Mouse (Mus musculus) c-Kit-positive CD71-positive TER-119-positive erythroid progenitor cells, embryonic 14.5 days (primary cell): ENCODE data around the gene Gpatch2.

ENCODE experiments used
- DNase-seq: peaks from one replicate; pipeline ENCODE4 v3.0.0-alpha.2; 2013; ENCODE audit warnings: low spot score

The Gpatch2 gene

DNA sequence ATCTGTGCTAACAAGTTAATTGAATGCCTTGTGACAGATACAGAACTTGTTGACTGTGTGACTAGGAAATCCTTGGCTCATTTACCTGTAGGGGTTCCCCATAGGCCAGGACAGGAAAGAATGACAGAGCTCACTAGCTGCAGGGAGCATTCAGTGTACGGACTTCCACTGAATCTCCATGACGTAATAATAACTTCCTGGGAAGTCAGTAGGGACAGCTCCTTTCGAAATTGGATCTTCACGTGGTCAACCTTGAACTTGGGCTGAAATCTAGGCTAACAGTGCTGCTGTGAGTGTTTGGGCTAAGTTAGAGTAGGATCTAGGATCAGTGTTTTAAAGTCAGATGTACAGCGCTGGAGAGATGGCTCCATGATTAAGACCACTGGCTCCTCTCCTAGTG is 29.4 kb downstream of the Gpatch2 start:
- DNase-seq, result no peak

GRCm38 (mm10) chr1:187250741-187251262 is 35.5 kb downstream of the Gpatch2 start:
- DNase-seq, result no peak

DNA sequence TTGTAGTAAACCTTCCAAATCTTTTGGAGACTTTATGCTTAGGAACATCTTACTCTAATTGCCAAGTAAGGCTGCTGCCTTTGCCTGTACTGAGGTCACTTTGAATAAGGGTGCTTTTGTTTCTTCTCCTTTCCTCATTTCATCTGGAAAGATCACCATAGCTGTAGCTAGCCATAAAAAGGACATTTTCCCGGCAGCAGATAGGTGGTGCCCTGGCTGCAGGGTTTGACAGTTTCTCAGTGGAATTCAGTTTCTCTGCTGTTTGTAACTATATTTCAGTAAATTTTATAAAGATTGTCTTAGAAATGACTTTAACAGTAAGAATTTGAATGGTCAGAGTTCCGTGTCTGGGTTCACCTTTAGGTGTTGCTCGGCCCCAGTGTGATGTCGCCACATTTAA is 43.4 kb downstream of the Gpatch2 start:
- DNase-seq, result no peak

DNA sequence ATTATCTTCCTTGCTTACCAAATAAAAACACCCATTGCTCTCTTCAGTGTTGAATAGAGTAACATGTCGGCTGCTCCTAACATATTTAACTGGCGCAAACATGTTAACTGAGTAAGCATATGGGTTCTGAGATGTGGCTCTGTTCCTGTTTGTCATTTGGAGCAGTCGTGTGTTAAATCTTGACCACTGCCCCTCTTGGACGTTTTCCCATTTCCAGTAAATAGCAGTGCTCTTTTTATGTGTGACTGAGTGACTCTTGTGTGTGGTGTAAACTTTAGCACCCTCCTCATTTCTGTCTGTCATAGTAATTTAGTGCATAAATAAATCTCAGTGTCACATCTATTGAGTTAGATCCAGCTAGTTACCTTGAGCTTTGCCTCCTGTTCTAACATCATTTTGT is 52.3 kb downstream of the Gpatch2 start:
- DNase-seq, result no peak

GRCm38 (mm10) chr1:187270318-187271247 is 55.3 kb downstream of the Gpatch2 start:
- no peak for DNase-seq

GRCm38 (mm10) chr1:187277324-187277723 is 62.0 kb downstream of the Gpatch2 start:
- no peak for DNase-seq

DNA sequence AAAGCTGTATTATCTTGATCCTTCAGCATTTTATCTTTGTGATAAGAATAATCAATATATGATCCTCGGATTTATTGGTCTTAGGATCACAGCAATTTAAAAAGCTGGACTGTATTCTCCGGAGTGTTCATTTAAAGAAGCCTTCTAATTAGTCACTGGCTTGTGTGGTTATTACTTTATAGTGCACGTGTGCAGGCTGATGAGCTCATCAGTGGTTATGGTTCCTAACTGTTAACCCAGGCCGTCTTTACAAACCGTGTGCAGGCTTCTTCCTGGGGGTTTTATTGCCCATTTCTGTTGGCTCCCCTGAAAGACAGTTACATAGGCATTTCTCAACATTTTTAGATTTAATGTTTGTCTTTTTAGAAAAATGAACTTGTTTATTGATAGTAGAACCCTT is 63.2 kb downstream of the Gpatch2 start:
- no peak for DNase-seq

DNA sequence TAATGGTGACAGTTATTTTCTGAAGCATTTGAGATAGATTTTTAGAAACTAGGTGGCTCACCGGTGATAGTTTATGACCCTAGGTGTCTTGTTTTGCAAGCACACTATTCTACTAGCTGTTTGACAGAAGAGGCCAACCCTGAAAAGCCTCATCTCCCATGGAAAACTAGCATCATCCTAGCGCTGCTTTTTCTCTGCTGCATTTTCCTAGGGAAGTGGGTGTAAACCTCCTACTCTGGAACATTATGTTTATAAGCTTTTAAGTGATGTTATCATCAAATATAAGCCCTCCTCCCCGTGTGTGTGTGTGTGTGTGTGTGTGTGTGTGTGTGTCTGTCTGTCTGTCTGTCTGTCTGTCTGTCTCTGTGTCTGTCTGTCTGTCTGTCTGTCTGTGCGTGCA is 64.5 kb downstream of the Gpatch2 start:
- no peak for DNase-seq

- DNase-seq, result no peak
Measured at GRCm38 (mm10) chr1:187282321-187282720, 67.0 kb downstream of the Gpatch2 start.

GRCm38 (mm10) chr1:187282804-187283203 is 67.5 kb downstream of the Gpatch2 start:
- no peak for DNase-seq

DNA sequence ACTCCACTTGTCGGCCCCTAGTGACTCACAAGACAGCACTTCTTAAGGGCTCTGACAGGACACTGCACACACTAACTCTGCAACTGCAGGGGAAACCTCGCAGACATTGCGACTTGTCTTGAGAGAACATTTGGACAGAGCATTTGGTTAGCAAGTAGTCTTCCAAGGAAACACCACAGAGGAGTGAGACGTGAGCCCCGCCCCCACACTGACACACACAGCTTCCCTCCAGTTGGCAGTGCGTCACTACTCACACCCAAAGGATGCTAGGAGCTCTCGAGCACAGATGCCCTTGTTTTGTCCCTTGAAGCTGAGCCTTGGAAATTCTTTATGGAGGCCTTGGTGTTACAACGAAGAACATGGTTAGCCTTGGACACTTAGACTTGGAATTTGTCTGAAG is 70.4 kb downstream of the Gpatch2 start:
- no peak for DNase-seq

DNA sequence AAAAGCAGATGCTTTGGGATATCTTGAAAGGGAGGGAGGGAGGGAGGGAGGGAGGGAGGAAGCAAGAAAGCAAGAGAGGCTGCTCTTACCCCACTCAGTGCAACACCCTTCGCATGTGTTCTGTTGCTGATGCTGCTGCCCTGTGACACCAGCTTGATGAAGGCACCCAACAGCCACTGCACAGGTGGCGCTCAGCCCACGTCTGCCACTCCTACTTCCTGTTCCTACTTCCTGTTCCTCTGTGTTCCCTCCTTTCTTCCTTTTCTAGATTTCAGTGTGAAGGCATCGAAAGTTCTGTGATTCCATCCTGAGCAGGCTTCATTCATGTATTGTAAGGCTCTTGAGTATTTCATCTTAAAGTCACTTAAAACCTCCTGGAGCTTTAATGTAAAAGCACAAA is 71.1 kb downstream of the Gpatch2 start:
- no peak for DNase-seq

- DNase-seq, result no peak
Measured at GRCm38 (mm10) chr1:187286924-187287323, 71.6 kb downstream of the Gpatch2 start.

- DNase-seq, result no peak
Measured at GRCm38 (mm10) chr1:187290186-187290585, 74.9 kb downstream of the Gpatch2 start.

DNA sequence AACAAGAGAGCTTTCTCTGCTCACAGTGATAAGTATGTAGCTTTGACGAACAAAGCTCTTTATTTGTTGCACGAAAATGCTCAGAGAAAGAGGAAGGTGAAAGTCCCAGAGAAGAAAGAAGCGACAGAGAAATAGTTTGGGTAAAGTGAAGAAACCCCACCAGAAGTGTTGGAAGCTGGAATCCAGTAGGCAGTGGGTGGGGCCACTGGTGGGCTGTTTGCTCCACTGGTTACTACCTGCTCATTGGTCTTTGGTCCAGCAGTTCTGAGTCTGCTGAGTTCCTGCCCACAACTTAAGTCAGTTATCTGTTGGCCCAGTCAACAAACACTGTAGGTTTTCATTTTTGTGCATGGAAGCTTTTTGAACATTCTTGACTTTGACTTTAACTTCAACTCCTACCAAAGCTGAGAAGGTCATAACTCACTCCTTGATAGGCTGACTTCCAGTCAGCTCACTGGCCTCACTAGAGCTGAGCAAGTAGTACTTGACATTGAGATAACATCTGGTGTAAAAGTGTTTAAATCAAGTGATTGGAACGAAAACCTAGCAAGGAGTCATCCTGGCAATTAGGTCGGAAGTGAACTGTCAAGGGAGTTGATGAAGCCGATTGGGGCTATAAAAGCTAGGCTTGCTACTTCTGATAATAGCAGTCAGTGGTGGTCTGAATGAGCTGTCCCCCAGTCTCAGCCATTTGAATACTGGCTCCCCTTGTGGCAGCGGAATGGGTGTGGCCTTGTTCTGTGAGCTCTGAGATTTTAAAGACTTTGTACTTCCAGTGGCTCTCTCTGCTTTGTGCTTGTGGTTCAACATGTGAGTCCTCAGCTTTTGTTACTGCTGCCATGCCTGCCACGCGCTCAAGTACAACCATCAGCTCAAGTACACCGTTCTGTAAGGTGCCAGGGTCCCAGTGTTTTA is 76.4 kb downstream of the Gpatch2 start:
- DNase-seq, result no peak

DNA sequence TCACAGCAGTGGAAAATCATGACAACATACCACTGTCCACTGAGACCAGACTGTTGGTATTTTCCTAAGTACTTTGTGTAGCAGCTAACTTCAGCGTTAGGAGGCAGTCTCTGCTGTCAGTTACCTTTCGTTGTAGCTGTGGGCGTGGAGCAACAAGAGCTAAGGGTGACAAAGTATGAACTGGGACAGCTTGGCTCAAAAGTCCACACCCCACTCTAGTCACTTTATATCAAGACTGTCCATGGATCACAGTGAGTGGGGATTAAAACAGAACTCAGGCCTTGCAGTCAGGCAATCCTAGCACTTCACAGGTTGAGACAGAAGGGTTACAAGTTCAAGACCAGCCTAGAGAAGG is 77.1 kb downstream of the Gpatch2 start:
- no peak for DNase-seq

DNA sequence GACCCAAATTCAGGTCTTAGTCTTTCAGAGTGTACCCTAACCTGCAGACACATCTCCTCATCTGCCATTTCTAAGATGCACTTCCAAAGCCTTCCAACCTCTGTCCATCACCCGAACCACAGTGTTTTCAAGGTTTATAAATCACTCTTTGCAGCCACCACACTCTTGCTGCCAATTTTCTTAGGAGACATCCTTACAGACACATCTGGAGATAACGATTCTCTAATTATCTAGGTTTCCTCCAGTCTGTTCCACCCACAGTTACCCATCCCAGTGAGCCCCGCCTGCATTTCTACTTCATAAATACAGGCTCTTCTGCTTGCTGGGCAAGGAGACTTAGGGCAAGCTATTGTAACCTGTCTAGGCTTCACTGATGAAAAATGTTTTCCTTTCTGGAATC is 77.9 kb downstream of the Gpatch2 start:
- DNase-seq, result no peak

GRCm38 (mm10) chr1:187294522-187294921 is 79.2 kb downstream of the Gpatch2 start:
- DNase-seq, result no peak

DNA sequence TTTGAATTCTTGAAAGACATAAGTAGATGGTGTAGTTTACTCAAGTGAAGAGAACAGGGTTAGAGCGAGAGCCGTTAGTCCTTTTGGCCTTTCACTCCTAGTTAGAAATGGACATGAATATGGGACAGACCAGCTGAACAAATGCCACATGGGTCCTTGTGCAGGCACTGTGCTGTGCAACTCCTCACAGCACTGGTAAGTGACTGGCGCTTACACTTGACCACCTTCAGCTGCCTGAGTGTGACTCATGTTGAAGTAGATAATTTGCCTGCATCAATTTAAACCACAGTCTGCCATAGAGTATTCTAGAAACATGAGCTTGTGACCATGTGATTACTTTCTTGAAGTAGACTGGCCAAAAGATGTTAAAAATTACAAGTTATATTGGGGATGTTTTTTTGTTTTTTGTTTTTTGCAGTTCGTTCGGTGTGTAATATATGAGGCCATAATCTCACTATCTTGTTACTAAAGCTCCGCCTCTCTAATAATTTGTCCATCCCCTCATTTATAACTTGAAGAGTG is 79.8 kb downstream of the Gpatch2 start:
- DNase-seq, result no peak

DNA sequence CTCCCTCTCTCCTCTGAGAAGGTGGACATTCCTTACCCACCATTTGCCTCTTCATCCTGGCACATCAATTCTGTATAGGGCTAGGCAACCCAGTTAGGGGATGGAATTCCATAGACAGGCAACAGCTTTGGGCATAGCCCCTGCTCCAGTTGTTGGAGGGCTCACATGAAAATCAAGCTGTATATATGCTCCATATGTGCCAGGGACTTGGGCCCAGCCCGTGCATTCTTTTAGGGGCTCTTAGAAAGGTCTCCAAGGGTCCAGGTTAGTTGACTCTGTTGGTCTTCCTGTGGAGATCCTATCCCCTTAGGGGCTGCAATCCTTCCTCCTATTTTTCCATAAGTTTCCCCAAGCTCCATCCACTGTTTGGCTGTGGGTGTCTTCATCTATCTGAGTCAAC is 80.4 kb downstream of the Gpatch2 start:
- DNase-seq, result no peak

DNA sequence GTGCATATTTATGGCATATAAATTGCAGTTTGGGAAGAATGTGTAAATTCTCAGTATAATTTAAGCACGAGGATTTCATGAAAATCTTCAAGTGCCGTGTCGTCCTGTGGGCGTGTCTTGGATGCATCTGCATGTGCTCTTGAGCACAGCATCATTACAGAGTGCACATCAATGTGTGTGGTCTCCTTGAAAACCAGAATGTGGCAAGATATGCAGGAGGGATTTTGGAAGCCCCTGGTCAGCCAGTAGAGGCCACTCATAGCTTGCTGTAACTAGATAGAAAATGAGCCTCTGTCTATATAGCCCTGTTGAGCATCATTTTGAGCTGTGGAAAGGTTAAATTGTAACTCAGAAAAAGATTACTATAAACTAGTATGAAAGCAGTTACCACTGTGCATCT is 83.9 kb downstream of the Gpatch2 start:
- DNase-seq, result no peak

DNA sequence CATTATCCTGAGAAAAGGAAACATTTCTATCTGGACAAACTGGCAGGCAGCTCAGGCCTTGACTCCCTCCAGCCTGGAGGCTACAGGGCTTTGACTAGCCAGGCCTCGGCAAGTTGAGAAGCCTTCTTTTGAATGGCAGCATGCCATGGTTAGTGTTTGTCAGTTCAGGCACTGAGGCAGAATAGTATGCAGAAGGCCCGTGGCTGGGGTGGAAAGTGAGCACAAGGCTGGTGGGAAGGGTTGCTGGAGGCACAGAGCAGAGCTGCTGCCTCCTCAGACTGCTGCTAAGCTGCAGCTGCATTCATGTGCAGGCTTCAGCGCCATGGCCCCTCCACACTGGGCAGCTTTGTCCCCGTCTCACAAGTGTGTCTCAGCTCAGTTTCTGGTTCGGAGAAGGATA is 85.3 kb downstream of the Gpatch2 start:
- DNase-seq, result no peak

DNA sequence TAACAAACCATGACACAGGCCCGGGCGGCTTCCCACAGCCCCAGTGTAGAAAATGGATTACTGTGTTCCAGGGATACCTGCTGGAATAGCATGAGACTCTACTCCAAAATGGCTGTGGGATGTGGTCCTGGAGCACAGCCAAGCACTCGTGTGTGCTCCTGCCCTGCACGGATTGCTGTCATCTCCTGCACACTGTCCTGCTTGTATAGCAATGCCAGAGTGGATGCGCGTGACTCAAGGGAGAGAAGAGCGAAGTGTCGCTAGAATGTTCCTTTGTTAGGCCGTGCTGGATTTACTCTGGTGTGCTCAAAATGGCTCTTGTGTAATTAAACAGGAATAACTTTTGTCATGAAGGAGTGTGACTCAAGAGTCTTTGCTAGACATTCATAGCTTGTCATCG is 87.9 kb downstream of the Gpatch2 start:
- no peak for DNase-seq
